Mouse (Mus musculus) heart, adult 2 months (tissue): ENCODE results near the gene Catsperz. TPM values are rescaled to one million over a fixed set of nuclear protein-coding genes. Genes with fewer than 3 reads are reported as not detected.

Experiments
- DNase-seq, 2 experiments: peaks; one replicate each; pipeline ENCODE4 v3.0.0; 2021
- H3K27ac ChIP-seq: fragments of 200-600 bp; 2 replicates; pipeline ENCODE4 v1.8.1; 2022
- H3K27me3 ChIP-seq: fragments of 200-500 bp; 2 replicates; pipeline ENCODE4 v1.6.1; 2012; ENCODE audit warnings: mild to moderate bottlenecking, low read length, inconsistent platforms, mixed read lengths; ENCODE audit not compliant: control insufficient read depth, insufficient read depth
- H3K36me3 ChIP-seq: fragments of 200-500 bp; 2 replicates; pipeline ENCODE4 v1.6.1; 2012; ENCODE audit warnings: low read length, inconsistent platforms; ENCODE audit not compliant: control insufficient read depth, insufficient read depth
- H3K4me1 ChIP-seq: fragments of 200-500 bp; 2 replicates; pipeline ENCODE4 v1.6.1; 2011; ENCODE audit warnings: low read length; ENCODE audit not compliant: control insufficient read depth, insufficient read depth
- H3K4me3 ChIP-seq: fragments of 200-600 bp; 2 replicates; pipeline ENCODE4 v1.8.1; 2022
- H3K79me2 ChIP-seq: fragments of 200-500 bp; replicated peaks from 2 replicates; pipeline ENCODE4 v1.6.1; 2012; ENCODE audit warnings: mild to moderate bottlenecking, inconsistent platforms, low read length, moderate library complexity, mixed read lengths; ENCODE audit not compliant: control insufficient read depth, insufficient read depth
- H3K9ac ChIP-seq: fragments of 200-500 bp; 2 replicates; pipeline ENCODE4 v1.6.1; 2012; ENCODE audit warnings: low read depth, mild to moderate bottlenecking, control low read depth, inconsistent platforms, low read length, mixed read lengths
- CTCF ChIP-seq: fragments of 200-600 bp; IDR thresholded peaks from 2 replicates; pipeline ENCODE4 v1.8.1; 2022; ENCODE audit warnings: antibody characterized with exemption, mild to moderate bottlenecking, moderate library complexity
- EP300 ChIP-seq: fragments of 200-500 bp; IDR thresholded peaks from 2 replicates; pipeline ENCODE4 v1.6.1; 2011; ENCODE audit warnings: low read depth, low read length, control low read depth; ENCODE audit not compliant: insufficient read depth
- POLR2A ChIP-seq: fragments of 200-500 bp; IDR thresholded peaks from 2 replicates; pipeline ENCODE4 v1.6.1; 2011; ENCODE audit warnings: mild to moderate bottlenecking, low read depth, low read length, control low read depth; ENCODE audit not compliant: insufficient read depth
- WGBS: fragments of 180-500 bp; shearing (Covaris S2); methylation state at CpG from one replicate; pipeline ENCODE4 v1.1.7; 2018; 5-methylcytosine and 5-hydroxymethylcytosine counted together
- intact Hi-C: fragments of 180-260 bp; cut with DNase I; formaldehyde crosslinking; loops from one replicate; pipeline ENCODE4 v1.15.1; 2025
- polyA plus RNA-seq: library from polyadenylated mRNA; depleted of rRNA; stranded (reverse); fragments of >200 nt; gene quantifications from 2 replicates; pipeline ENCODE4 v1.2.3, GENCODE M21; 2012
- total RNA-seq, 2 experiments: library from RNA; stranded (reverse); gene quantifications; 2 replicates each; pipeline ENCODE4 v1.2.3; 2021

The Catsperz gene
- total and polyA plus RNA-seq, 3 experiments = 0.23 TPM; not detected in 2

DNA sequence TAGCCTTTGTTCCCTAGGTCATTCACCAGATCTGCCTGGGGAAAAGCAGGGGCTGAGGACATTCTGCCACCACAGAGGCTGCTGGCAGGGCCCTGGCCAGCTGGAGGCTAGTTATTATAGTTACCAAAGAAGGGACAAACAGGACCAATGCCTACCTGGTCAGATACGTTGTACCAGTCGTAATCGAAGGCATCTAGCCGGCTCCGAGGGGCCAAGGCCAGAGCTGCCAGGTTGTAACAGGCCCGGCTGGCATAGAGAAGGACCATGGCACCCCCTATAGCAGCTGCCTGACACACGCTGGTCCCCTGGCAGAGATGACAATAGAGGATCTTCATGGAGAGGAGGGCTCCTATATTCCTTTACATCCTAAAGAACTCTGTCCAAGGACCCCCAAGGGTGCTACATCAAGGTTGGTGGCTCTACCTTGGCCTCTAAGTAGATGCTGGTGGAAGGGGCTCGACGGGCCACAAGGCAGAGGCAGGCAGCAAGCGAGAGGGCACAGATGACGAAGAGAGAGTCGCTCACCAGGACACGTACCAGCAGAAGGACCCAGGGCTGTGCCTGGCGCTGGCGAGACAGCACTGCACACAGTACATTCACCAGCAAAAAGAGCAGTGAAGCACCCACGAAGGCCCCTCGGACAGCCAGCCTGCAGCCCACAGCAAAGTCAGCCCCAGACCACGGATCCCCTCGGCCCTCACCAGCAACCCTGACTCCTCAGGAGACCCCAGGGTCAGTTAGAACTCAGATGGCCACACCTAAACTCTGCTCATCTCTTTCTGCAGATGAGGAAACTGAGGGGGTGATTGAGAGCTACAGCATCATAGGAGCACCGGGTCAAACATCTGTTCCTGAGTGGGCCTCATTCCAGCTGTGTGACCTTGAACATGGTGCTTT is 14.2 kb upstream of the Catsperz start:
- H3K36me3 ChIP-seq = no peaks in the 10 kb centered on the region
- H3K4me1 ChIP-seq = peaks cover 3% of the 10 kb centered on the region
- WGBS = 91% methylated on average over 20 of the region's 20 CpGs
- H3K79me2 ChIP-seq = no peaks in the 10 kb centered on the region
- intact Hi-C loops = loop anchor here (2.0 to 5.0 kb wide), 3 partner anchors 13 to 38 kb away; partner anchors contain the start of genes Catsperz and Plcb3
- TF ChIP-seq EP300 = no peak
- TF ChIP-seq CTCF = no peak
- TF ChIP-seq POLR2A = no peak
- peaks cover 2% of the 10 kb centered on the region; the same call in 1 of the 2 replicates for H3K27me3 ChIP-seq
- no peak for DNase-seq
- no peak overlapping the region for H3K4me3 ChIP-seq
- no peak overlapping the region for H3K9ac ChIP-seq
- peak overlapping the region; percentile 78; the same call in 1 of the 2 replicates for H3K27ac ChIP-seq

DNA sequence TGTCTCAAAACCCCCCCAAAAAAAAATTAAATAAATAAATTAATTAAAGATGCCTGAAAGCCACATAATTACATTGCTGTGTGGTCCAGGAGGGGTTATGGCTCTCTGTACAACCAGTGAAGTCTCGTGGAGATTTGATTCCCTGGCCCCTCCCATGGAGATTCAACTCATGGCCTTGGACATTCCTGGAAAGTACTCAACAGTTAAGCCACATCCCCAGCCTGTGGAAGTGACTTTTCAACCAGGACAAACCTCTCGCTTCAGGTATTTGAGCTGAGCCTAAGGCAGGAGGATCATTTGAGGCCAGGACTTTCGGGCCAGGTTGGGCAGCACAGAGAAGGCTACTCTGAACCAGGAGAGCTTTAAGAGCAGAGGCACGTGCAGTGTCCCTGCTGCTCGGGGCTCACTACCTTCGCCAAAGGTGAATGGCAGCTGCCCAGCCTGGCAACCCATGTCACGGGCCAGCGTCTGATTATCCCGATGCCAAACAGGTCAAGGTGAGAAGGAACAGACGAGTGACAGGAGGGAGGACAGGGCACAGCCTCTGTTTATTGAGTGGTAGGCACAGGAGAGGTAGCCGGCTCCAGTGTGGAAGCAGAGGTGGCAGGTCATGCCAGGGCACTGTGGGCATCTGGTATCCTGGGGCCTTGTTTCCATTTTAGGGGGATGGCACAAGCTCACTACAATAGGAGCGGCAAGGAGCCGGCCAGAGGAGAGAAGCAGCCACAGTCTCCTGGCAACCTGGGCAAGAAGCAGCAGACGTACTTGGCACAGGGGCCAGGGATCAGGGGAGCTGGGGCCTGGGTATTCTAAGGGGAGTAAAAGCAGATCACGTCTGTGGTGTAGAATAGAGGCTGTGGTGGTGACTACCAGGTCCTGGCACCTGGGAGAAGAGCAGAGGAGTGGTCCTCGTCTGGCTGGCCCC is 12.6 kb upstream of the Catsperz start:
- 58% methylated on average over 16 of the region's 16 CpGs for WGBS
- no peaks in the 10 kb centered on the region for H3K36me3 ChIP-seq
- intact Hi-C loops = loop anchor here (2.0 kb wide), 2 partner anchors 13 to 15 kb away; partner anchors contain the start of gene Catsperz
- peak overlapping the region; percentile 11; the same call in 1 of the 2 replicates for H3K4me3 ChIP-seq
- peaks cover 6% of the 10 kb centered on the region for H3K4me1 ChIP-seq
- H3K79me2 ChIP-seq = no peaks in the 10 kb centered on the region
- DNase-seq = peak; percentile 51 to 80
- peak overlapping the region; percentile 78 for H3K27ac ChIP-seq
- H3K9ac ChIP-seq = no peak overlapping the region
- no peak for TF ChIP-seq CTCF
- no peak for TF ChIP-seq POLR2A
- TF ChIP-seq EP300 = peak; percentile 37; the same call in 1 of the 2 replicates
- peaks cover 12% of the 10 kb centered on the region for H3K27me3 ChIP-seq

DNA sequence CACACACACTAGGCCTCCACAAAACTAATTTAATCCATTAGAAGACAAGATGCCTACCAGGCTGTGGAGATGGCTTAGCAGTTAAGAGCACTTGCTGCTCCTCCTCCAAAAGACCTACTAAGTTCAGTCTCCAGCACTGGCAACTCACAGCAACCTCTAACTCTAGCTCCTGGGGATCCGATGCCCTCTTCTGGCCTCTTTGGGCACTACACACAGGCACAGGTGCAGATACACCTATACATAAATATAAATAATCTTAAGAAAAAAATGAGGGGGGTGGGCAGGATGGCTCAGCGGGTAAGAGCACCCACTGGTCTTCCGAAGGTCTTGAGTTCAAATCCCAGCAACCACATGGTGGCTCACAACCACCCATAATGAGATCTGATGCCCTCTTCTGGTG is 11.1 kb upstream of the Catsperz start:
- Histone ChIP-seq H3K27ac (no peak overlapping the region), H3K79me2 (no peaks in the 10 kb centered on the region), H3K4me3 (no peak overlapping the region), H3K27me3 (peaks cover 12% of the 10 kb centered on the region), H3K36me3 (no peaks in the 10 kb centered on the region), H3K4me1 (peaks cover 4% of the 10 kb centered on the region; the same call in 1 of the 2 replicates), H3K9ac (no peak overlapping the region)
- 40% methylated on average over 3 of the region's 3 CpGs for WGBS
- intact Hi-C loops = no loop called here
- no peak for DNase-seq
- TF ChIP-seq EP300 (no peak), CTCF (peak; percentile 56), POLR2A (no peak)

DNA sequence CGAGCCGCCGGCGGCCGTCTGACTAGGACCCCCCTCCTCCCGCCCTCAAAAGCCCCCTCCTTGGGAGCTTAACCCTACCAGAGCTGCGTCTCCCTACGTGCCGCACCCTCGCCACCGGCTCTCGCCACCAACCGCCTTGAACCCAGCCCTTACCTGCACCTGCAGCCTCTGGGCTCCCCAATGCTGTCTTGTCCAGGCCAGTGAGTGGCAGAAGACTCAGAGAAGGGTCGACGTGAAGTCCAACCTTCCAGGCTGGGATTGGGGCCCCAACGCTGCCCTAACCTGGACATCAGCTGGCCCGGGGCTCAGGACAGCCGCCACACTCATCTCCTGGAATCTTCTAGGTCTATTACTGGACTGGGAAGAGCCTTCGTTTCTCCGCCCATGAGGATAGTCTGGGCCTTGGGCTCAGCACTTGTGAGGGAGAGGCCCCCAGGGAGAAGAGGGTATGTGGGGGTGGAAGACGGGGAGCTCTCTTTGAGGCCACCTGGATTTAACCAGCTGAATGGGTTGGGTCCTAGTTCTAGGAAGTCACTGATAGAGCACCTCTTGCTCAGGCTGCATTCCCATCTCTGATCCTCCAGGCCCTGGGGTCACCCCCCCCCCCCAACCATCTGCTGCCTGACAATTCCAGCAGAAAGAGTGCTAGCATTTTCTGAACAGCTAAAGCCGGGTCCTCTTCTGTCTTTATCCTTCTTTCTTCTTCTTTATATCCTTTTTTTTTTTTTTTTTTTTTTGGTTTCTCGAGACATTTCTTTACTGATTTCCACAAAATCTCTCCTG is 9.2 kb upstream of the Catsperz start, which contains the start of gene Kcnk4:
TSS of gene Kcnk4 (minus strand) at position 321 of the 783 bp plus-strand sequence.
- H3K27me3 ChIP-seq = peaks cover 12% of the 10 kb centered on the region
- TF ChIP-seq CTCF (no peak), EP300 (no peak), POLR2A (no peak)
- intact Hi-C loops = no loop called here

More for the DNA sequence above, 9.2 kb upstream of the Catsperz start, which contains the start of gene Kcnk4:
- H3K36me3 ChIP-seq = no peaks in the 10 kb centered on the region
- no peaks in the 10 kb centered on the region for H3K79me2 ChIP-seq
- H3K4me1 ChIP-seq = peaks cover 4% of the 10 kb centered on the region; the same call in 1 of the 2 replicates
- H3K4me3 ChIP-seq = peak within 1 kb of the TSS; percentile 46
- peak within 1 kb of the TSS; percentile 64 for H3K9ac ChIP-seq
- 18% methylated on average over 23 of the region's 23 CpGs for WGBS
- no peak for DNase-seq
- no peak within 1 kb of the TSS for H3K27ac ChIP-seq
